Mouse (Mus musculus): ENCODE data around the gene Rasa3. TPM values are rescaled to one million over a fixed set of nuclear protein-coding genes. Genes with fewer than 3 reads are reported as not detected.

The Rasa3 gene
- total and polyA plus RNA-seq, 3 experiments: 22.4 to 28.0 TPM; not detected in 1

DNA sequence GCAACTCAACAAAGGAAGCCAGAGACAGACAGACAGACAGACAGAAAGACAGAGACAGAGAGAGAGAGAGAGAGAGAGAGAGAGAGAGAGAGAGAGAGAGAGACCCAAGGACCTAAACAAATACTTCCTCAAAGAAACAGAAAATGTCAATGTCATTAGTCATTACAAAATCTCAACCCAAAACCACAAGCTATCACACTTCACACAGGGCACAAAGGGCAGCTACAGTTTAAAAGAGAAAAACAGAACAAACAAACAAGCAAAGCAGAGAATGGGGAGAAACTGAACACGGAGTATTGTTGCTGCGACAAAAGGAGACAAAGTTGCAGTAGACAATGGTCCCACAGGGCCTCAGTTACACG lies 28.3 kb downstream of the Rasa3 start (continued):
- TF ChIP-seq CTCF (IDR thresholded peaks at IDR 0.05 in 2 of 3, conservative IDR thresholded peaks at IDR 0.05 in 1 of 3; ENCODE audit: control insufficient read depth in 1 of 3, insufficient read depth in 1 of 3, low read depth in 2 of 3, low read length in 3 of 3, poor library complexity in 1 of 3, severe bottlenecking in 1 of 3): no peak
- TF ChIP-seq ZNF384 (IDR thresholded peaks at IDR 0.05; ENCODE audit: low read depth, low read length): no peak

GRCm38 (mm10) chr8:13648377-13649153 lies 28.8 kb downstream of the Rasa3 start:
- Histone ChIP-seq H3K27me3 (ENCODE audit: control insufficient read depth in 1 of 2, insufficient read depth in 2 of 2, low read length in 2 of 2) (no peaks in the 10 kb centered on the region), H3K4me1 (ENCODE audit: control insufficient read depth in 1 of 2, insufficient read depth in 2 of 2, low read length in 2 of 2) (peaks cover 2 to 16% of the 10 kb centered on the region in 2 experiments; a peak in 2 of 4 replicates), H3K27ac (ENCODE audit: control insufficient read depth, low read depth, low read length) (no peak overlapping the region), H3K79me2 (ENCODE audit: control insufficient read depth, insufficient read depth, low read length, poor library complexity) (peaks cover 2% of the 10 kb centered on the region; the same call in 1 of the 2 replicates), H3K9me3 (replicated peaks; ENCODE audit: insufficient read depth, low read length) (no peaks in the 10 kb centered on the region), H3K9ac (ENCODE audit: control insufficient read depth, low read depth, low read length, poor library complexity, severe bottlenecking) (no peak overlapping the region), H3K36me3 (ENCODE audit: control insufficient read depth in 1 of 2, insufficient read depth in 2 of 2, low read length in 2 of 2) (peaks cover 0 to 7% of the 10 kb centered on the region in 2 experiments; a peak in 2 of 4 replicates), H3K4me3 (ENCODE audit: control insufficient read depth in 1 of 2, insufficient read depth in 1 of 2, low read depth in 2 of 2, low read length in 2 of 2) (no peak overlapping the region)
- no peak for TF ChIP-seq MAFK (IDR thresholded peaks at IDR 0.05; ENCODE audit: borderline replicate concordance, low read depth, low read length)
- no peak for TF ChIP-seq ZKSCAN1 (IDR thresholded peaks at IDR 0.05; ENCODE audit: low read depth, low read length)
- no peak for TF ChIP-seq MYB (IDR thresholded peaks at IDR 0.05; ENCODE audit: low read depth, low read length)
- no peak for TF ChIP-seq USF1 (IDR thresholded peaks at IDR 0.05; ENCODE audit: low read depth, low read length)
- TF ChIP-seq TAL1 (IDR thresholded peaks at IDR 0.05; ENCODE audit: low read length): no peak
- no peak for TF ChIP-seq POLR2AphosphoS2 (IDR thresholded peaks at IDR 0.05; ENCODE audit: low read length)
- TF ChIP-seq RAD21 (IDR thresholded peaks at IDR 0.05; ENCODE audit: low read depth, low read length): no peak
- TF ChIP-seq NELFE (IDR thresholded peaks at IDR 0.05; ENCODE audit: low read depth, low read length): no peak
- no peak for TF ChIP-seq E2F4 (IDR thresholded peaks at IDR 0.05; ENCODE audit: borderline replicate concordance, low read depth, low read length)
- no peak for TF ChIP-seq ELF1 (IDR thresholded peaks at IDR 0.05; ENCODE audit: low read depth, low read length)
- TF ChIP-seq MAZ (IDR thresholded peaks at IDR 0.05; ENCODE audit: low read depth, low read length): no peak
- no peak for TF ChIP-seq ZMIZ1 (IDR thresholded peaks at IDR 0.05; ENCODE audit: low read depth, low read length)
- no peak for TF ChIP-seq POLR2AphosphoS5 (IDR thresholded peaks at IDR 0.05; ENCODE audit: borderline replicate concordance, low read depth, low read length)
- TF ChIP-seq SIN3A (IDR thresholded peaks at IDR 0.05; ENCODE audit: low read length): no peak
- no peak for TF ChIP-seq HCFC1 (IDR thresholded peaks at IDR 0.05; ENCODE audit: low read depth, low read length)
- TF ChIP-seq RCOR1 (IDR thresholded peaks at IDR 0.05; ENCODE audit: low read depth, low read length): no peak
- no peak for TF ChIP-seq TCF12 (IDR thresholded peaks at IDR 0.05; ENCODE audit: low read depth, low read length)
- TF ChIP-seq CHD2 (IDR thresholded peaks at IDR 0.05; ENCODE audit: low read length): no peak
- TF ChIP-seq JUND (IDR thresholded peaks at IDR 0.05; ENCODE audit: low read depth, low read length): no peak
- DNase-seq (ENCODE audit: low read depth, low spot score): no peak

Data from MEL (cell line).